Mouse (Mus musculus): ENCODE measurements around the gene Rbm38. TPM values are rescaled to one million over a fixed set of nuclear protein-coding genes. Genes with fewer than 3 reads are reported as not detected.

The Rbm38 gene
- polyA plus RNA-seq, 1 experiment from 2014 or later, result 37.9 TPM

DNA sequence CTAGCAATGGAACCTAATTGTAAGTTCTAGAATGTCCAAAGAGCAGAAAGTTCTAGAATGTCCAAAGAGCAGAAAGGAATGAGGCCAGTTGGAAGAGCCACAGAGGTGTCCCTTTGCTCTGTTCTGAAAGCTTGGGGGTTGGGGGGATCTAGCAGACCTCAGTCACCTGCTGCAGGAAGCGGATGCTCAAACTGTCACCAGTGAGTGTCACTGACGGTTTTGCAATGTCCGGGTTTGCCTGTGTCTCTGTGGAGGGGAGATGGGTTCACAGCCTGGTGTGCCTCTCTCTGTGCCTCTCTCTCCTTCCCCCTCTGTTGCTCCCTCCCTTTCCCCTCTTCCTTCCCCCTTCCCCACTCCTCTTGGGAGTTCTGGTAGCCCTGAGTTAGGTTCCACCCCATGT, 62.4 kb downstream of the Rbm38 start:
- no peaks in the 10 kb centered on the region for H3K36me3 ChIP-seq (ENCODE audit: control insufficient read depth, insufficient read depth, low read length)
- no peak for ATAC-seq (ENCODE audit: insufficient number of reproducible peaks, insufficient read depth, low FRiP score, low read depth)
- H3K27ac ChIP-seq (ENCODE audit: low read length), result no peak overlapping the region
- no peak overlapping the region for H3K9ac ChIP-seq (replicated peaks; ENCODE audit: low read depth, low read length)
- H3K4me3 ChIP-seq (ENCODE audit: low read depth, low read length), result no peak overlapping the region
- no peaks in the 10 kb centered on the region for H3K27me3 ChIP-seq (ENCODE audit: control insufficient read depth, insufficient read depth, low read length)
- H3K4me1 ChIP-seq (ENCODE audit: control insufficient read depth, insufficient read depth, low read length), result no peaks in the 10 kb centered on the region
- no peaks in the 10 kb centered on the region for H3K9me3 ChIP-seq (ENCODE audit: control insufficient read depth, low read depth, low read length)
- no peak overlapping the region for H3K4me2 ChIP-seq (replicated peaks; ENCODE audit: low read depth, low read length)
- WGBS, result 82% methylated on average over 3 of the region's 3 CpGs

DNA sequence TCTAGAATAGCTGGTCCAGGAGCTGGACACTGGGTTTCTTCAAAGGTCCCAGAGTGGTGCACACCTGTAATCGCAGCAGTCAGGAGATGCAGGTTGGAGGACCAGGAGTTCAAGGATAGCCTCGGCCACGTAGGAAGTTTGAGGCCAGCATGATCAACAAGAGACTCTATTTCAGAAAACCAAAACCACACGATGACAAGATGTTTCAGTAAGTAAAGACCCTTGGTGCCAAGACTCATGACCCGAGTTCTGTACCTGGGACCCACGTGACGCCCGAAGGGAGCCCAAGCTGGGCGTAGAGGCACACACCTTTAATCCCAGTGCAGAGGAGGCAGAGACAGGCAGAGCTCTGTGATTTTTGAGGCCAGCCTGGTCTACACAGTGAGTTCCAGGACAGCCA, 62.8 kb downstream of the Rbm38 start:
- WGBS, result 74% methylated on average over 9 of the region's 9 CpGs

DNA sequence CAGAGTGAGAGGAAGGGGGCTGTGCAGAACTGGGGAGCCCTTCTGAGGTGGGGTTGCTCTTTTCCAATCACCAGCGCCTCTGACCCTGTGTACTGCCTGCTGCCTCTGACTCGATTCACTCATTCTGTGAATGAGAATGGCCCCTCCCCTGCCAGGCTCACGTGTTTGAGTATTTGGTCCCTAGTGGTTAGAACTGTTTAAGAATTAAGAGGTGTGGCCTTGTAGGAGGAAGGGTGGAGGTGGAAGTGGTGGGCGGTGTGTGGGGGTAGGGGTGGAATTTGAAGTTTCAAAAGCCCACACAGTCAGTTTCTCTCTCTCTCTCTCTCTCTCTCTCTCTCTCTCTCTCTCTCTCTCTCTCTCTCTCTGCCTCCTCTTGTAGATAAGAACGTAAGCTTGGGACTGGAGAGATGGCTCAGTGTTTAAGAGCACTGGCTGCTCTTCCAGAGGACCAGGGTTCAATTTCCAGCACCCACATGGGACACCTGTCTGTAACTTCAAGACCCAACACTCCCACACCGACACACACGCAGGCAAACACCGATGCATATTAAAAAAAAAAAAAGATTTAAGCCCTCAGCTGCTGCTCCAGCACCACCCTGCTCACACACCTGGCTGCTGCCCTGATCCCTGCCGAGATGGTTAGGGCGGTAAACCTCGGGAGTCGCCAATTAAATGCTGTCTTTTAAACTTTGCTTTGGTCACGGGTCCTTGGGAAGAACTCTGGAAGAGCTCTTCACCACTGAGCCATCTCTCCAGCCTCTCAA, 63.6 kb downstream of the Rbm38 start:
- peak; percentile 77 for ATAC-seq (ENCODE audit: insufficient number of reproducible peaks, insufficient read depth, low FRiP score, low read depth)
- H3K27me3 ChIP-seq (ENCODE audit: control insufficient read depth, insufficient read depth, low read length), result no peaks in the 10 kb centered on the region
- no peaks in the 10 kb centered on the region for H3K4me1 ChIP-seq (ENCODE audit: control insufficient read depth, insufficient read depth, low read length)
- H3K9ac ChIP-seq (replicated peaks; ENCODE audit: low read depth, low read length), result no peak overlapping the region
- 0 out of 2 replicates have a peak overlapping the region, but pooled peaks have one; percentile 12 for H3K4me2 ChIP-seq (replicated peaks; ENCODE audit: low read depth, low read length)
- H3K36me3 ChIP-seq (ENCODE audit: control insufficient read depth, insufficient read depth, low read length), result no peaks in the 10 kb centered on the region
- H3K4me3 ChIP-seq (ENCODE audit: low read depth, low read length), result no peak overlapping the region
- WGBS, result 10% methylated on average over 13 of the region's 13 CpGs
- H3K27ac ChIP-seq (ENCODE audit: low read length), result no peak overlapping the region
- no peaks in the 10 kb centered on the region for H3K9me3 ChIP-seq (ENCODE audit: control insufficient read depth, low read depth, low read length)

More for the DNA sequence above, 62.8 kb downstream of the Rbm38 start:
- Histone ChIP-seq H3K4me2 (replicated peaks; ENCODE audit: low read depth, low read length) (no peak overlapping the region), H3K9me3 (ENCODE audit: control insufficient read depth, low read depth, low read length) (no peaks in the 10 kb centered on the region), H3K27ac (ENCODE audit: low read length) (no peak overlapping the region), H3K27me3 (ENCODE audit: control insufficient read depth, insufficient read depth, low read length) (no peaks in the 10 kb centered on the region), H3K4me3 (ENCODE audit: low read depth, low read length) (no peak overlapping the region), H3K4me1 (ENCODE audit: control insufficient read depth, insufficient read depth, low read length) (no peaks in the 10 kb centered on the region), H3K36me3 (ENCODE audit: control insufficient read depth, insufficient read depth, low read length) (no peaks in the 10 kb centered on the region), H3K9ac (replicated peaks; ENCODE audit: low read depth, low read length) (no peak overlapping the region)
- ATAC-seq (ENCODE audit: insufficient number of reproducible peaks, insufficient read depth, low FRiP score, low read depth), result no peak

Other genes with a start within 250 kb of the Rbm38 start
- 20.7 and 24.0 TPM in 2 replicates for gene Bmp7, start 80.2 kb upstream of the Rbm38 start, polyA plus RNA-seq (2014; fragmentation: Nextera tagmentation; extraction: Ambion mirVana)
- 0.54 and 0.76 TPM in 2 replicates for gene Spo11, start 42.8 kb upstream of the Rbm38 start, polyA plus RNA-seq (2014; fragmentation: Nextera tagmentation; extraction: Ambion mirVana)
- gene Rae1, start 20.4 kb upstream of the Rbm38 start, polyA plus RNA-seq (2014; fragmentation: Nextera tagmentation; extraction: Ambion mirVana), result 138 and 146 TPM in 2 replicates
- gene Ctcfl, start 99.0 kb downstream of the Rbm38 start, polyA plus RNA-seq (2014; fragmentation: Nextera tagmentation; extraction: Ambion mirVana), result 0.14 and 0.17 TPM in 2 replicates
- 0.21 and 0.23 TPM in 2 replicates for gene Pck1, start 132.6 kb downstream of the Rbm38 start, polyA plus RNA-seq (2014; fragmentation: Nextera tagmentation; extraction: Ambion mirVana)
- 0.91 TPM in 1 of 2 replicates, not detected in the other for gene Zbp1, start 198.4 kb downstream of the Rbm38 start, polyA plus RNA-seq (2014; fragmentation: Nextera tagmentation; extraction: Ambion mirVana)